Mouse (Mus musculus) kidney, postnatal 36 days (tissue): ENCODE data around the gene Zmiz1.
A peak's percentile ranks its signal among the peaks of the same experiment; 100 is the strongest.

ENCODE experiments used
- DNase-seq, 2 experiments: peaks; one replicate each; pipeline ENCODE4 v3.0.0; 2021 to 2022; ENCODE audit warnings: mixed read lengths in 2 of 2

Zmiz1 gene

GRCm38 (mm10) chr14:25708451-25708850 lies 249.5 kb downstream of the Zmiz1 start:
- peak; percentile 62 to 68 for DNase-seq

GRCm38 (mm10) chr14:25708917-25709316 lies 249.9 kb downstream of the Zmiz1 start:
- DNase-seq, result no peak

- no peak for DNase-seq
These were observed 251.1 kb downstream of the Zmiz1 start for GRCm38 (mm10) chr14:25710073-25710472.

GRCm38 (mm10) chr14:25710681-25711080 lies 251.7 kb downstream of the Zmiz1 start:
- no peak for DNase-seq

- no peak for DNase-seq
These were observed 252.2 kb downstream of the Zmiz1 start for GRCm38 (mm10) chr14:25711177-25711576.

- DNase-seq, result no peak
These were observed 252.6 kb downstream of the Zmiz1 start for GRCm38 (mm10) chr14:25711602-25712001.

GRCm38 (mm10) chr14:25713443-25713842 lies 254.5 kb downstream of the Zmiz1 start:
- peak in 1 of 2 experiments; percentile 52 for DNase-seq
